Mouse (Mus musculus): Measurements from ENCODE around the gene Fam49a.
A peak's percentile ranks its signal among the peaks of the same experiment; 100 is the strongest.

Fam49a gene

DNA sequence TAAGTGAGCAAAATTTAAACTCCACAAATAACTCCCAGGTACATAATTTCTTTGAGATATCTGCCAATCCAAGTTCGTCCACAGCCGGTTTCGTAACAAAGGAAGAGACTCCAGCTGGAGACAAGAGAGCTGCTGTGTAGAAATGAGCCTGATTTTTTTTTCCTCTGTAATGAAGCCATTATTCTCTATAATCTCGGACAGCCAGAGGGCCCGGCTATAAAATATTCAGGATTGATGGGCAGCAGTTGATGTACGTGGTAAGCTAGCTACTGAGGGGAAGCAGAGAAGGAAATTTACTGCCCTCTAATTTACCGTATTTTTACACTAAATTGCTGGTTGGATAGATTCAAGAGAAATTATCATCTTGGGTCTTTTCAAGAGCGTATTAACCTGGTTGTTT lies 102.3 kb downstream of the Fam49a start:
- DNase-seq = no peak

DNA sequence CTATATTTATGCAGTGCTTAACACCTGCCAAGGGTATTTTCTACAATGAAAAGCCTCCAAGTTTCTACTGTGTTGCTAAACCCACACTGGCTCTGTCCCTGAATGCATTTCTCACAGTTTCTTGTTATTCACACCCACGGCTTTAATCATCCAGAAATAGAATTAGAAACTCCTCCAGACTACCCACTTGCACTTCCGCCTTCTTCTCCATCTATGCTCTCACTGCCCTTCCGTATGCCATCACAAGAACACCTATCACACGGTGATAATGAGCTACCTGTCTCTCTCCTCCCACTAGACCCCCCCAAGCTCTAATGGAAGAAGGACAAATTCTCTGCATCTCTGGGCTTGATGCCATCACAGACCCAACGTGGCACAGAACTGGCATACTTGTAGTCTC lies 105.5 kb downstream of the Fam49a start:
- DNase-seq = no peak

DNA sequence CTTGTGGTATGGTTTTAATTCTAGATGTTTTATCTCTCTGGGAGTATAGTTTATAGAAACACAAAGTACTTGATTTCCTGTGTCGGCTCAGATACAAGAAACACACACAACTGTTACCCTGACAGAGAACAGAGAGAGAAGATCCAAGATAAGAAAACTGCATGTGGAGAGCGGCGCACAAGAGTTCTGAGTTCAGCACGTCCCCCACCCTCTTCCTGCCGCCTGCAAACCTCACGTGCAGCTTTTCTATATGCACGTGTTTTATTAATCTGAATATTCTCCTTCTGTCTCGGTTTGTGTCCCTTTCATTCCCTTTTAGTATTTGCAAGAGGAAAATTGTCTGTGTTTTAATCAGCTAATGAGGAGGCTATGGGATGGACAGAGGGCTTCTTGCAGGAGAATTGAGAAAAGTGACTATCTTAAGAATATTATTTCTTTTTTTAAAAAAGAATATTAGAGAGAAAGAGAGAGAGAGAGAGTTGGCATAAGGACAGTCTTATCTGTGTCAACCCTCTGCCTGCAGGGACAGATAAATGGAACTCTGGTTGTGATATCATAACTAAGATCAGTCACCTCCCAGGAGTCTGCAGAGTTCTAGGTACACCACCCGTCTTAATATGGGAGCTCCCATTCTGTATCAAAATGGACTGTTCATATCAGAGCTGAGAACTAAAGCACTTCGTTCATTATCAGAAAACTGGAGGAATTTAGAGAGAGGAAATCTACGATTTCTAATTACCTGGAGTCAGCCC lies 111.3 kb downstream of the Fam49a start:
- peak; percentile 25 to 34 for DNase-seq

DNA sequence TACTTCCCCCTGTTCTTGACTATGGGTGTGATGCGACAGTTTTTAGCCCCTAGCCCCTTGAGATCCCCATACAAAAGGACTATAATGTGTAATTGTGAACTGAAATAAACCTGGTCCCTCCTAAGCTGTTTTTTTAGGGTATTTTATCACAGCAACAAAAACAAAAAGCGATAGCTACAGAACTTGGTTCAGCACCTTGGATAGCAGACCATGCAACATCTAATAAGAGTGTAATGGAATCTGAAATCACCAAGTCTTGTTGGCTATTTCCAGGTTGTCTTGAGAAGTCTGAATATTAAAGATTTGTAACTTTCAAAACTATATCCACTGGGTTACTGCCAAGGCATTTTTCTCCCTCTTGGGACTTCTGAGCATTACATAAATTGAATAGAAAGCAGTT lies 117.1 kb downstream of the Fam49a start:
- DNase-seq = no peak

DNA sequence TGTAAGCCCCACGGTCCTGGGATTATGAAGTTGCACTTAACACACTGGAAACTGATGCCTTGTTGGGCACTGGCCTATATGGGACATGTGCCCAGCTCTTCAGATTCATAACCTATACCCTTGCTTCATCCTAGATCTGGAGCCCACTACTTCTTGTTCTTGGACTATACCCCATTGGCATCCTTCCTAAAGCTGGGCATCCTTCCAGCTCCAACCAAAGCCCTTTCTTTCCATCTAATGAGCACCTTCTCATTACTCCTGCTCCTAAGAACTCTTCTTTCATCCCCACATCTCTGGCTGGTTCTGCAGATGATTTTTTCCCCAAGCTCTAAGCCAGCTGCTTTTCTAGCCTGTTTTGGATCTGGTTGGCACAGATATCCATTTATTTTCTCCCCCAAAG lies 127.3 kb downstream of the Fam49a start:
- no peak for DNase-seq

DNA sequence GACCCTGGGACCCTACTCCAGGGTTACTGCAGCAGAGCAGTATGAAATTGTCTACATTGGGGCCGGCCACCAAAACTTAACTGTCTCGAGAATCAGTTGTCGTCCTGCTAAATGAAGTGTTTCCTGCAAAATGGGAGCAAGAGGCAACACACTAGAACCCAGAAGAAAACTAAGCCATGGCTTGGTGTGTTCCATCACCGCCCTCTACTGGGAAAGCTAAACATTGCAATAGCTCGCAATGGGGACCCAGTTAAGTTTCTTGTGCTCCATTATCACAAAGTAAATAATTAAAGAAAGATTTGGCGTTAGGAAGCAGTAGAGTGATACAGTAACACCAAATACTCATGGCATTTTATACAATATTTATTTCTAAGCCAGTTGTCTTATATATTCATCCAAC lies 134.3 kb downstream of the Fam49a start:
- peak in 1 of 2 experiments; percentile 31 for DNase-seq

DNA sequence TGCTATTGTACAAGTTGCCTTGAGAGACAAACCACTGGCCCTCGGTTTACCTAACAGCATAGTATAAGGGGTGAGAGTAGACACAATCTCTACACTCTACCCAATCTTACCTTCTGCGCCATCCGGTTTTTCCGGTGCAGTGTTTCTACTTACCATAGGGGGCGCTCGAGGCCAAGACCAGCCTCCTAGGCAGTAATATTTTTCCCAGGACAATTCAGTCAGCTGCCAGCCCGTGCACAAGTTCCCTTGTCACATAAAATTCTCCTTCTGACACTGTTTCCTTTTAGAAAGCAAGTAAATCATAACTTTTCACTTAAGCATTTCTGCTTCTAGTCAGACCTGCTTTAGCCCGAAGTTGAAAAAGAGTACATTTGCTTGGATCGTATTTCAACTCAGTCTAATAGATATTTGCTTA lies 139.1 kb downstream of the Fam49a start:
- peak; percentile 16 to 29 for DNase-seq

DNA sequence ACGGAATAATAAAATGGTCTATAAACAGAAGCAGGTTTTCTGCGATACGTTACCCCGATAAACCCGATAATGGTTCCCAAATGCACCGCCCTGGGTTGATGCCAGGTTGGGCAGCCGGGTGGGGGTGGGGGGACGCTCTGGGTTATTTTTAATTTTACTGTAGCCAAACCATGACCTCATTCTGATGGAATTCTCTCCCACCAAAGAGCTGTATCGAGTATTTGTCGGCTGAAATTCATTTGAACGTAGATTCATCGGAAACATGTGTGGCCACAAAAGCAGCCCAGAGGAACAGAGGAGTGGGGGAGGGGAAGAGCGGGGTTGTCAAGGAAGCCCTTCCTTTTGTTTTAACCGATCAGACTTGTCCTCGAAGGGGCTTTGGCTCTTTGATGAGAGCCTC lies 139.6 kb downstream of the Fam49a start:
- no peak for DNase-seq

DNA sequence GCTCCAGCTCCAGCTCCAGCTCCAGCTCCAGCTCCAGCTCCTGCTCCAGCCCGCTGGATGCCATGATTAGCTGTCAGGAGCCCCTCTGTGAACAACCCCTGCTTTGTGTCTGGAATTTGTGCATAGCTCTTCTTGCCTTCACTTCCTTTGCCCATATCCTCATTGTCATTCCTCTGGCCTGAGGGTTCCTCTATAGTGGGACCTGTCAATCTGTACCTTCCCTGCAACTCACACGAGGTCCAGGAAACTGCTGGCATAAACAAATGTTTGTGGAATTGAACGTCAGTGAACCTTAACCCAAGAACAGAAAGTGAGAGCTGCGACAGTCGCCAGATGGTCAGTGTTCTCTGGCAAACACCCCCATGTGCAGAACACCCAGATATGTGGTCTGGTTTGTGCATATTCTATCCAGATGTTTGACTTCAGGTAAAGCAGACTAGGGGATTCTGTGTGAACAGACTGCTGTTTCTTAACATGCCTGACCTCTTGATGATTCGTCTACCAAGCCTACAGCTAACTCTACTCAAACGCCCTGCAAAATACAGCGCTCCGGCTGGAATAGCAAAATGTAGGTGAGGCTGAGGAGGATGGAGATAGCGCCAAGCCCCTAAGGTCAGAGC lies 143.7 kb downstream of the Fam49a start:
- DNase-seq = no peak

DNA sequence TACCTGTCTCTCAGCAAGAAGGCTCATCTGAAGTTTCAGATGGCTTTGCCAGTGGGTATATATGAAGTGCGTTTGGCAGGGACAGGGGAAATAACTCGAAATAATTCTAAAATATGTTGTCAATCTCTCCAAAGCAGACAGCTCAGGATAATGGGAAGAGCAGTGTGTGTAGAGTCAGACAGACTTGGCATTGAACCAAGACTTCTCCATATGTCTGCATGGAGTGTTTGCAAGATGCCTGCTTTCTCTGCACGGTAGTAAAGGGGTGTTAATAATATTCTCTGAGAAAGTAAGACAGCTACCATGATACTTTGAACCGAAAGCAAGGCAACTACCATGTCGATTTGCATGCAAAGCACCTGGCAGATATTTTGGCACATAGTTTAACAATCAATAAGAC lies 147.1 kb downstream of the Fam49a start:
- no peak for DNase-seq

DNA sequence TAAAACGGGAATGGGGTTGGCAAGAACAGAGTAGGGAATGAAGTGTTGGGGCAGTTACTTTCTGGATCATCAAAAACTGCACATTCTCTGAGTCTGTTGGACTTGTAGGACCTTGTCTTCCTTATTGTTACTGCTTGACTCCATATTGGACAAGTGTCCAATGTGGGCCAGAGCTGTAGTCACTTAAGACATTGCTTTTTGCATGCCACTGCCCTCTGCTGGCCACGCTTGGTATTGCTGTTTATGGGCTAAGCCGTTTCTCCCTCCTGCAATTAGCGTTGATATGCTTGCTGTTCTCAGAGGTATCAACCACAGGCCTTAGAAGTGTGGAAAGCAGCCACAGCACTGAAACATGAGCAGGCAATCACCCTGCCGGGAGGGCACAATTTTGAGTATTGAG lies 150.7 kb downstream of the Fam49a start:
- peak; percentile 49 to 53 for DNase-seq

DNA sequence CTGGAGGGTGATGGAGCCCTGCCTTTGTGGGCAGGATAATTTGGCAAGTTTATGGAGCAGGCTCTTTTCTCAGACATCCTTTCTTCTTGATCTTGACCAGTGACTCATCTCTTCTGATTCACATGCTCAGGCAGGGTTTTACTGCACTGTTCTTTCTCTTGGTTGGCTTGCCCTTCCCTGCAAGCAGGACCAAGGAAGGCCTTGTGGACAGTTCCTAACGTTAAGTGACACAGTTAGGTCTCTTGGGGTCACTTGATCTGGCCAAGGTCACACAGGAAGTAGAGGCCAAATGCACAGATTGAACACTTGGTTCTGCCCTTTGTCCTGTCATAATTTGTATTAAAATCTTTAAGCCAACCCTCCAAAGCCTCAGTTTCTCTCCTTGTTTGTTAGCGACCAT lies 158.5 kb downstream of the Fam49a start:
- no peak for DNase-seq

DNA sequence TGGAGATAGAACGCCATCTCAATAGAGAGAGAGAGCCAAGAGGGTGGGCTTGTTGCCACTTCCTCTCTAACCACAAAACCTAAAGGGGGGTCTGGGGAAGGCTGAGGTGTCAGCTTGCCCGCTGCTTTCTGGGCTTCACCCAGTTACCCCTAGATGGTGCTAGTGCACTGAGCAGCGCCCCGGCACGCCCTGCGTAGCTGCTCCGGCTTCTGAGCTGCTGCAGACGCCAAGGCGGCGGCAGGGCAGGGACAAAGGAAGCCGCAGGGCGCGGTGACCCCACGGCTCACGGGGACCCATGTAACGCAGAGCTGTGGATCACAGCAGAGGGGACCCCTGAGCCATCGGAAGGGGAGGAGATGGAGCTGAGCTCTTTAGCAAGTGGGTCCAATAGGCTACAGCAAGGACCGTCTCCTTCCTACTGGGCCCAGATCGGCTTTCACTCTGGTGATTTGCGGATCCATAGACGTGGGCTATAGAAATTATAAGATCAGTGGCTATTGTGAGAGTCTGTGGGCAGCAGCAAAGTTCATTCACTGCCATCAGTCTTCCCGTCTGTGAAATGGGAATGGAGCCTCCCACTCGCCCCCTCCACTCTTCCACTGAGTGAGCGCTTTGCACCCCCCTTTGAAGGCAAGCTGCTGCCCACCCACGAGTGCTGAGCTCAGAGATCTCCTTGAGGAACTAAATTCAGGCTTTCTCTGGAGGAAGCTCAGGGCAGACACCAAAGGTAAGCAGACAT lies 159.1 kb downstream of the Fam49a start:
- peak; percentile 69 for DNase-seq

DNA sequence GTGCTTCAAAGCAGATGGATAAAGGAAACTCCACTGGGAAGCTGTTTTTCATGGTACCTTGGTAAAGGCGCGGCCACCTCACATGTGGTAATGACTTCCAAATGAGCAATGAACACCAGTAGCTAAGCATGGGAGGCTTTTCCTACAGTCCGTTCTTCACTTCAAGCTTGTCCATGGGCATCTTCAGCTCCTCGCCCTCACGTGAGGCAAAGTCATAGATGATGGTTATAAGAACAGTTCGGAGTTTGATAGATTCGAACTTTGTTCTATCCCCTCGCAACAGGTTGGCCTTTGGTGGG lies 159.6 kb downstream of the Fam49a start:
- no peak for DNase-seq

DNA sequence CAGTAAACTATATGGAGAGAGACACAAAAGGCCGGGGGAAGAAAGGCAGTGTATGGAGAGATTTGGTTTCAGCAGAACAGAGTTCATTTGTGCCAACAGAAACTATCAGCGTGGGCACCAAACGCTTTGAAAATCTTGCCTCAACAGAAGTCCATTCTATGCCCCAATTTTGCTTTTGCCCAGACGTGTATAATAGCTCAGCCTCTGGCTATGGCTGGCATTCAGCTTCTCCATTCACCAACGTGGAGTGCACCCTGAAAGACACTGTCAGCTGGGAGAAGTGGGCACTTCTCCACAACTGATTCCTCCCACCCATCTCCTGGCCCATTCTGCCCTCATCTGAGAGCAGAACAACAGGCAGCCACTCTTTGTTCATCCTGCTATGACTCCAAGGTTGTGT lies 163.2 kb downstream of the Fam49a start:
- no peak for DNase-seq

DNA sequence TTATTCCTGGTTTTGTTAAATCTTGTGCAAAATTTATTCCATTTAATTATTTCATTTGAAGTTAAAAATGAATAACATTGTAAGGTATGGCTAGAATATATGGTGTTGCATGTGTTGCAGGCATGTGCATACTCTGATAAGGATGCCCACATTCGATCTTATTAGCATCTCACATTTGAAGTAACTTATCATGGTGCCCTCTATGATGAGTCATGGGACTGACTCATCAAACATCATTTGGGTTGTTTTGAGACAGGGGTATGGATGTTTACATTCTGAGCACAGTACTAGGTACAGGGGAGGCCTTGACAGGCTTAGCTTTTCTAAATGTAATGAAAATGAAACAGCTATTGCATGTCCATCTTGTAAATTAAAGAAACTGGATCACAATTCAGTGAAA lies 165.3 kb downstream of the Fam49a start:
- no peak for DNase-seq

DNA sequence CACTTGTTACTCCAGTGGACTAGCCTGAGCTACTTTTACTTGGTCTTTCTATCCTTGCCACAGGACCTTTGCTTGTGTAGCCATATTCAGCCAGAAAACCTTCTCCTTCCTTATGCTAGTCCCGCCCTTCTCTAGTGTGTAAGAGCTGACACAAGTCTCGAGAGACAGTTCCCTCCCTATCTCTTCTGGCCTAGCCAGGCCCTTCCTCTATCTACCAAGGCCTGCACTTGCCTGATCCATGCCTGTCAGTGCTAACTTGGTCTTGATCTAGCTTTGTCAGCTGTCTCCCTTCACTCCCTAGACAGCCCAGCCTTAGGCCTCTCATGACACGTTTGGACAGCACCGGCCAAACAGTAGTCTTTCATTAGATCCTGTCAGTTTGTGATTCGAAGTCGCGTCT lies 166.9 kb downstream of the Fam49a start:
- no peak for DNase-seq
